Comparison of ENCODE assay signal across 8 mouse cellular contexts in genomic region chr15:12066176-12066856, GRCm38 (mm10). TPM values are rescaled to one million over a fixed set of nuclear protein-coding genes. Genes with fewer than 3 reads are reported as not detected.
DNase-seq lines count a peak whose midpoint lies in the region; ATAC-seq lines count a peak whose summit lies in the region.

No protein-coding gene starts in this region.

- H3K27me3 ChIP-seq in intestine, embryonic 14.5 days (replicated peaks; ENCODE audit: control insufficient read depth, insufficient read depth, low read length), result no peaks in the 10 kb centered on the region
- H3K27me3 ChIP-seq in neural tube, embryonic 13.5 days, result no peaks in the 10 kb centered on the region

- H3K4me1 ChIP-seq in intestine, embryonic 14.5 days (replicated peaks; ENCODE audit: control insufficient read depth, insufficient read depth, low read length), result peaks cover 25% of the 10 kb centered on the region
- H3K4me1 ChIP-seq in neural tube, embryonic 13.5 days (replicated peaks), result peaks cover 14% of the 10 kb centered on the region

- no peak overlapping the region for H3K4me2 ChIP-seq in intestine, embryonic 14.5 days (ENCODE audit: low read length)
- H3K4me2 ChIP-seq in neural tube, embryonic 13.5 days, result no peak overlapping the region

- H3K36me3 ChIP-seq in intestine, embryonic 14.5 days (ENCODE audit: control insufficient read depth, insufficient read depth, low read length), result no peaks in the 10 kb centered on the region
- no peaks in the 10 kb centered on the region for H3K36me3 ChIP-seq in neural tube, embryonic 13.5 days

- WGBS in intestine, embryonic 14.5 days, result 42% methylated on average over 14 of the region's 14 CpGs
- WGBS in neural tube, embryonic 13.5 days, result 35% methylated on average over 14 of the region's 14 CpGs

- ATAC-seq in intestine, embryonic 14.5 days (replicated peaks; ENCODE audit: low FRiP score, low TSS enrichment, low read depth), result no peak
- peak; percentile 74 for ATAC-seq in neural tube, embryonic 13.5 days (ENCODE audit: low read depth)

- no peak overlapping the region for H3K4me3 ChIP-seq in intestine, embryonic 14.5 days (ENCODE audit: low read depth, low read length)
- H3K4me3 ChIP-seq in neural tube, embryonic 13.5 days, result no peak overlapping the region

- H3K9ac ChIP-seq in intestine, embryonic 14.5 days (ENCODE audit: low read length), result no peak overlapping the region
- H3K9ac ChIP-seq in neural tube, embryonic 13.5 days, result no peak overlapping the region

- H3K27ac ChIP-seq in intestine, embryonic 14.5 days (ENCODE audit: low read depth), result peak overlapping the region; percentile 92
- H3K27ac ChIP-seq in neural tube, embryonic 13.5 days (replicated peaks), result peak overlapping the region; percentile 75

- DNase-seq in NIH3T3 (ENCODE audit: low read depth), result peak; percentile 80
- DNase-seq in cerebellum, adult 18-20 months, result peak; percentile 53 to 62
- DNase-seq in gastrocnemius, postnatal 10 days, result peak; percentile 85
- DNase-seq in intestine, embryonic 14.5 days (ENCODE audit: low spot score), result peak; percentile 62
- DNase-seq in left cerebral cortex, adult 8-10 months (ENCODE audit: low spot score in 2 of 2), result peak; percentile 50 to 51
- DNase-seq in urinary bladder, postnatal 36 days (ENCODE audit: low spot score in 2 of 2), result peak; percentile 35 to 81
- no peak for DNase-seq in embryo, embryonic 9.5 days (ENCODE audit: extremely low spot score)

- peaks cover 3% of the 10 kb centered on the region; the same call in 1 of the 2 replicates for H3K9me3 ChIP-seq in intestine, embryonic 14.5 days (ENCODE audit: control insufficient read depth, low read length)
- H3K9me3 ChIP-seq in neural tube, embryonic 13.5 days, result peaks cover 7% of the 10 kb centered on the region; the same call in 1 of the 2 replicates

RNA-seq across cellular contexts. Expression of gene Zfr, which starts 51.3 kb away (rescaled TPM):
- 10 to 100 TPM; 72.3 to 89.0 TPM for total RNA-seq in gastrocnemius, postnatal 10 days (2021)
- polyA plus RNA-seq in intestine, embryonic 14.5 days (2014; fragmentation: Nextera tagmentation; extraction: Ambion mirVana), result 144 and 157 TPM in 2 replicates
- total RNA-seq in left cerebral cortex, adult 8-10 months (2022), result 100 to 1,000 TPM; 287 to 318 (median 316) TPM
- 129 and 138 TPM in 2 replicates for polyA plus RNA-seq in neural tube, embryonic 13.5 days (2015; fragmentation: Nextera tagmentation; extraction: Ambion mirVana)
